Mouse (Mus musculus) spleen, adult 2 months (tissue): Measurements from ENCODE around the gene Dusp10.

Experiments used
- CTCF ChIP-seq: fragments of 200-500 bp; IDR thresholded peaks from 2 replicates; pipeline ENCODE4 v1.5.1; 2011; ENCODE audit warnings: mild to moderate bottlenecking, inconsistent platforms; ENCODE audit not compliant: insufficient read depth, insufficient read length, insufficient replicate concordance; ENCODE audit errors: extremely low read depth
- POLR2A ChIP-seq: fragments of 200-500 bp; IDR thresholded peaks from 2 replicates; pipeline ENCODE4 v1.6.1; 2011; ENCODE audit warnings: low read depth, low read length, inconsistent platforms

- TF ChIP-seq POLR2A (no peak), CTCF (no peak)
Measured at GRCm38 (mm10) chr1:184090515-184090914, 77.4 kb downstream of the Dusp10 start.
